Mouse (Mus musculus) lung, adult 2 months (tissue): Measurements from ENCODE around the gene Tspyl2.

Source experiments
- CTCF ChIP-seq: fragments of 200-500 bp; IDR thresholded peaks from 2 replicates; pipeline ENCODE4 v1.5.1; 2011; ENCODE audit warnings: mild to moderate bottlenecking, low read length, control low read depth; ENCODE audit not compliant: insufficient read depth
- POLR2A ChIP-seq: fragments of 200-500 bp; IDR thresholded peaks from 2 replicates; pipeline ENCODE4 v1.6.1; 2011; ENCODE audit warnings: low read depth, mild to moderate bottlenecking, control low read depth, low read length, borderline replicate concordance; ENCODE audit errors: extremely low read depth

- TF ChIP-seq POLR2A (no peak), CTCF (no peak)
These were observed 19.4 kb downstream of the Tspyl2 start for GRCm38 (mm10) chrX:152322776-152323175.
